Mouse (Mus musculus) myocyte (in vitro differentiated cells): ENCODE results near the gene Pgap2. TPM values are rescaled to one million over a fixed set of nuclear protein-coding genes. Genes with fewer than 3 reads are reported as not detected.
"Not testable (repeated sequence)": the region's sequence is repeated elsewhere in the genome, so short reads cannot be mapped to it uniquely, and the experiment has no call there.

Experiments
- H3K27me3 ChIP-seq: one replicate; pipeline ENCODE4 v1.6.1; 2011; ENCODE audit not compliant: control insufficient read depth, insufficient read depth, insufficient read length
- H3K36me3 ChIP-seq: one replicate; pipeline ENCODE4 v1.6.1; 2011; ENCODE audit not compliant: control insufficient read depth, insufficient read depth
- H3K4me2 ChIP-seq: one replicate; pipeline ENCODE4 v1.6.1; 2011; ENCODE audit warnings: low read depth, control low read depth
- H3K4me3 ChIP-seq: one replicate; pipeline ENCODE4 v1.5.1; 2011; ENCODE audit warnings: mild to moderate bottlenecking, control low read depth, moderate library complexity
- H3K79me2 ChIP-seq: one replicate; pipeline ENCODE4 v1.6.1; 2011; ENCODE audit not compliant: control insufficient read depth, insufficient read depth
- H3ac ChIP-seq: one replicate; pipeline ENCODE4 v1.6.1; 2011; ENCODE audit not compliant: control insufficient read depth, insufficient read length
- CEBPB ChIP-seq: IDR thresholded peaks from 2 replicates; pipeline ENCODE4 v1.6.1; 2011; ENCODE audit warnings: mild to moderate bottlenecking, moderate library complexity; ENCODE audit not compliant: poor library complexity, insufficient read depth, severe bottlenecking
- E2F4 ChIP-seq: IDR thresholded peaks from one replicate; pipeline ENCODE4 v1.6.1; 2011; ENCODE audit warnings: mild to moderate bottlenecking, control low read depth, moderate library complexity; ENCODE audit not compliant: insufficient read depth
- MAX ChIP-seq: IDR thresholded peaks from one replicate; pipeline ENCODE4 v1.6.1; 2011; ENCODE audit warnings: low read depth, mild to moderate bottlenecking, control low read depth
- MYOD1 ChIP-seq, 3 experiments: IDR thresholded peaks; one replicate each; pipeline ENCODE4 v1.6.1; 2011; ENCODE audit warnings: control low read depth in 2 of 3, low read depth in 2 of 3, mild to moderate bottlenecking in 2 of 3, moderate library complexity in 1 of 3; ENCODE audit not compliant: insufficient read length in 2 of 3, control insufficient read depth in 1 of 3
- MYOG ChIP-seq, 3 experiments: IDR thresholded peaks; one replicate each; pipeline ENCODE4 v1.6.1; 2011; ENCODE audit warnings: control low read depth in 2 of 3, low read depth in 2 of 3, mild to moderate bottlenecking in 2 of 3; ENCODE audit not compliant: insufficient read length in 2 of 3, control insufficient read depth in 1 of 3, insufficient read depth in 1 of 3
- POLR2A ChIP-seq: IDR thresholded peaks from one replicate; pipeline ENCODE4 v1.6.1; 2011; ENCODE audit warnings: low read depth, mild to moderate bottlenecking, control low read depth, moderate library complexity; ENCODE audit not compliant: insufficient read length
- POLR2AphosphoS2 ChIP-seq: IDR thresholded peaks from one replicate; pipeline ENCODE4 v1.6.1; 2011; ENCODE audit warnings: low read depth, control low read depth; ENCODE audit not compliant: insufficient read length
- REST ChIP-seq: IDR thresholded peaks from one replicate; pipeline ENCODE4 v1.6.1; 2011; ENCODE audit warnings: mild to moderate bottlenecking, control low read depth, moderate library complexity; ENCODE audit not compliant: insufficient read depth, insufficient read length
- SRF ChIP-seq: IDR thresholded peaks from one replicate; pipeline ENCODE4 v1.6.1; 2011; ENCODE audit warnings: low read depth; ENCODE audit not compliant: control insufficient read depth, insufficient read length
- TCF12 ChIP-seq: IDR thresholded peaks from one replicate; pipeline ENCODE4 v1.6.1; 2011; ENCODE audit warnings: mild to moderate bottlenecking, control low read depth; ENCODE audit not compliant: poor library complexity, insufficient read depth, severe bottlenecking
- TCF3 ChIP-seq: IDR thresholded peaks from one replicate; pipeline ENCODE4 v1.6.1; 2011; ENCODE audit warnings: low read depth, control low read depth; ENCODE audit not compliant: insufficient read length
- USF1 ChIP-seq: IDR thresholded peaks from one replicate; pipeline ENCODE4 v1.6.1; 2011; ENCODE audit warnings: low read depth, mild to moderate bottlenecking, control low read depth, moderate library complexity
- polyA plus RNA-seq: library from polyadenylated mRNA; unstranded; fragments of >200 nt; fragmentation: generic; extraction: Trizol; gene quantifications from one replicate; pipeline ENCODE4 v1.2.1, GENCODE M21; 2012; ENCODE audit warnings: missing spikeins

Pgap2 gene
- polyA plus RNA-seq, 1 experiment: 33.3 TPM

- Histone ChIP-seq H3ac (no peak overlapping the region), H3K79me2 (no peaks in the 10 kb centered on the region), H3K4me2 (no peak overlapping the region), H3K27me3 (no peaks in the 10 kb centered on the region), H3K36me3 (no peaks in the 10 kb centered on the region), H3K4me3 (no peak overlapping the region)
- TF ChIP-seq POLR2A: no peak
- TF ChIP-seq TCF12: no peak
- no peak for TF ChIP-seq CEBPB
- no peak for TF ChIP-seq E2F4
- TF ChIP-seq REST: no peak
- no peak for TF ChIP-seq USF1
- TF ChIP-seq TCF3: no peak
- TF ChIP-seq MYOG (IDR thresholded peaks at IDR 0.05; ENCODE audit: control insufficient read depth in 1 of 3, insufficient read depth in 1 of 3, insufficient read length in 2 of 3, low read depth in 2 of 3): no peak
- no peak for TF ChIP-seq POLR2AphosphoS2
- no peak for TF ChIP-seq SRF
- TF ChIP-seq MYOD1 (IDR thresholded peaks at IDR 0.05; ENCODE audit: control insufficient read depth in 1 of 3, insufficient read length in 2 of 3, low read depth in 2 of 3): no peak
- no peak for TF ChIP-seq MAX
Measured at GRCm38 (mm10) chr7:102258753-102259152, 48.7 kb downstream of the Pgap2 start.

- Histone ChIP-seq H3K36me3 (no peaks in the 10 kb centered on the region), H3K27me3 (no peaks in the 10 kb centered on the region), H3ac (no peak overlapping the region), H3K4me2 (no peak overlapping the region), H3K4me3 (no peak overlapping the region), H3K79me2 (no peaks in the 10 kb centered on the region)
- TF ChIP-seq MAX (no peak), TCF12 (no peak), TCF3 (no peak), CEBPB (no peak), MYOG (IDR thresholded peaks at IDR 0.05; ENCODE audit: control insufficient read depth in 1 of 3, insufficient read depth in 1 of 3, insufficient read length in 2 of 3, low read depth in 2 of 3) (no peak), MYOD1 (IDR thresholded peaks at IDR 0.05; ENCODE audit: control insufficient read depth in 1 of 3, insufficient read length in 2 of 3, low read depth in 2 of 3) (no peak), POLR2AphosphoS2 (no peak), REST (no peak), POLR2A (no peak), USF1 (no peak), SRF (no peak), E2F4 (no peak)
Measured at GRCm38 (mm10) chr7:102259716-102260479, 49.9 kb downstream of the Pgap2 start.

GRCm38 (mm10) chr7:102260518-102260917 lies 50.5 kb downstream of the Pgap2 start:
- Histone ChIP-seq H3K27me3 (no peaks in the 10 kb centered on the region), H3K4me2 (no peak overlapping the region), H3K36me3 (no peaks in the 10 kb centered on the region), H3K4me3 (no peak overlapping the region), H3ac (no peak overlapping the region), H3K79me2 (no peaks in the 10 kb centered on the region)
- TF ChIP-seq USF1: no peak
- no peak for TF ChIP-seq REST
- TF ChIP-seq POLR2AphosphoS2: no peak
- TF ChIP-seq POLR2A: no peak
- no peak for TF ChIP-seq TCF12
- TF ChIP-seq MYOG (IDR thresholded peaks at IDR 0.05; ENCODE audit: control insufficient read depth in 1 of 3, insufficient read depth in 1 of 3, insufficient read length in 2 of 3, low read depth in 2 of 3): no peak
- no peak for TF ChIP-seq E2F4
- TF ChIP-seq TCF3: no peak
- TF ChIP-seq SRF: no peak
- no peak for TF ChIP-seq MAX
- TF ChIP-seq CEBPB: no peak
- TF ChIP-seq MYOD1 (IDR thresholded peaks at IDR 0.05; ENCODE audit: control insufficient read depth in 1 of 3, insufficient read length in 2 of 3, low read depth in 2 of 3): no peak

- H3K4me3 ChIP-seq: no peak overlapping the region
- no peak overlapping the region for H3ac ChIP-seq
- no peak overlapping the region for H3K4me2 ChIP-seq
- no peaks in the 10 kb centered on the region for H3K36me3 ChIP-seq
- no peaks in the 10 kb centered on the region for H3K27me3 ChIP-seq
- TF ChIP-seq E2F4 (no peak), REST (no peak), CEBPB (no peak), SRF (no peak)
- no peaks in the 10 kb centered on the region for H3K79me2 ChIP-seq
Measured at GRCm38 (mm10) chr7:102263020-102263419, 53.0 kb downstream of the Pgap2 start.

- not testable (repeated sequence) for H3ac ChIP-seq, H3K36me3 ChIP-seq, H3K27me3 ChIP-seq, H3K79me2 ChIP-seq
- peak overlapping the region; percentile 68 for H3K4me2 ChIP-seq
- peak overlapping the region; percentile 34 for H3K4me3 ChIP-seq
Measured at GRCm38 (mm10) chr7:102266021-102266400, 56.0 kb downstream of the Pgap2 start.
